Mouse (Mus musculus): ENCODE measurements around the gene Wwc2. TPM values are rescaled to one million over a fixed set of nuclear protein-coding genes. Genes with fewer than 3 reads are reported as not detected.
"Not testable (repeated sequence)": the region's sequence is repeated elsewhere in the genome, so short reads cannot be mapped to it uniquely, and the experiment has no call there.

The Wwc2 gene
- polyA plus RNA-seq, 1 experiment from 2014 or later: 8.0 TPM

DNA sequence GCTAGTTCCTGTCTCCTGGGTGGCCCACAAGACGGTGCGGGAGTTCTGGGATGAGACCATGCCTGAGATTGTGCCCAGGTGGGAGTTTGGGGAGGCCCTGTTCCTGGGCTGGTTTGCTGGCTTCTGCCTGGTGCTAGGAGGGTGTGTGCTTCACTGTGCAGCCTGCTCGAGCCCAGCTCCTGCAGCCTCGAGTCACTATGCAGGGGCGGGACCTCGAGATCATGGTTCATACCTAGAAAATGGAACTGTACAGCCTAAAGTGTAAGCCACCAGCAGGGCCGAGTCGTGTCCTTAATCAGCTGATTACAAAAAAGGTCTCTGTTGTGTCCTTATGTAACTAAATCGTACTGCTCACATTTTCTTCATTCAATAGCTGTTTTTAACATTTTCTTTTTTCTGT lies 168.2 kb downstream of the Wwc2 start:
- ATAC-seq (ENCODE audit: insufficient read depth, low FRiP score); H3K36me3 ChIP-seq (ENCODE audit: control insufficient read depth, insufficient read depth, low read length); H3K27ac ChIP-seq (ENCODE audit: low read length); H3K9me3 ChIP-seq (replicated peaks; ENCODE audit: control insufficient read depth, low read length); H3K27me3 ChIP-seq (ENCODE audit: control insufficient read depth, insufficient read depth, low read length); H3K4me2 ChIP-seq (ENCODE audit: low read depth, low read length); H3K9ac ChIP-seq (ENCODE audit: low read length); H3K4me3 ChIP-seq (replicated peaks; ENCODE audit: low read length): not testable (repeated sequence)
- 66% methylated on average over 7 of the region's 9 CpGs for WGBS
- H3K4me1 ChIP-seq (ENCODE audit: control insufficient read depth, insufficient read depth, low read length): peaks cover 14% of the 10 kb centered on the region

DNA sequence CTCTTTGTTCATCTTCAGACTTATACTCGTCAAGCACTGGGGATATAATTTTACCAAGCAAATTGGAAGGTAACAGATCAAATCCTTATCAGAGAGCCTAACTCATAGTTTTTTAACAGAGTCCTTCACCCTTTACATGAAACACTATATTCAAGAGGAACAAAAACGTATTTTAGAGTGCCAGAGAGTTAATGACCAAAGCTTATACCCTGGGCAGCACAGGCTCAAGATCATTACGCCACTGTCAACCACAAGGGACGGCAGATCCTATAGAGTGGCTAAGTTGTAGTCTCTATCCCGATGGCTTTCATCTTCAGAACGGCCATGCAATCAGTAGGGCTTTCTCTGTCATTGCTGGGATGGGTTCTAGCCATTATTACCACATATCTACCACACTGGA lies 168.9 kb downstream of the Wwc2 start, which contains the start of gene Cldn24:
TSS of gene Cldn24 (plus strand) at position 301 of the 400 bp plus-strand sequence.
- no peaks in the 10 kb centered on the region for H3K36me3 ChIP-seq (ENCODE audit: control insufficient read depth, insufficient read depth, low read length)
- H3K4me3 ChIP-seq (replicated peaks; ENCODE audit: low read length): no peak within 1 kb of the TSS
- H3K27me3 ChIP-seq (ENCODE audit: control insufficient read depth, insufficient read depth, low read length): no peaks in the 10 kb centered on the region
- no peak within 1 kb of the TSS for H3K4me2 ChIP-seq (ENCODE audit: low read depth, low read length)
- WGBS: 85% methylated on average over 6 of the region's 6 CpGs
- no peak for ATAC-seq (ENCODE audit: insufficient read depth, low FRiP score)
- no peaks in the 10 kb centered on the region for H3K9me3 ChIP-seq (replicated peaks; ENCODE audit: control insufficient read depth, low read length)
- H3K4me1 ChIP-seq (ENCODE audit: control insufficient read depth, insufficient read depth, low read length): peaks cover 14% of the 10 kb centered on the region
- no peak within 1 kb of the TSS for H3K9ac ChIP-seq (ENCODE audit: low read length)
- H3K27ac ChIP-seq (ENCODE audit: low read length): no peak within 1 kb of the TSS

DNA sequence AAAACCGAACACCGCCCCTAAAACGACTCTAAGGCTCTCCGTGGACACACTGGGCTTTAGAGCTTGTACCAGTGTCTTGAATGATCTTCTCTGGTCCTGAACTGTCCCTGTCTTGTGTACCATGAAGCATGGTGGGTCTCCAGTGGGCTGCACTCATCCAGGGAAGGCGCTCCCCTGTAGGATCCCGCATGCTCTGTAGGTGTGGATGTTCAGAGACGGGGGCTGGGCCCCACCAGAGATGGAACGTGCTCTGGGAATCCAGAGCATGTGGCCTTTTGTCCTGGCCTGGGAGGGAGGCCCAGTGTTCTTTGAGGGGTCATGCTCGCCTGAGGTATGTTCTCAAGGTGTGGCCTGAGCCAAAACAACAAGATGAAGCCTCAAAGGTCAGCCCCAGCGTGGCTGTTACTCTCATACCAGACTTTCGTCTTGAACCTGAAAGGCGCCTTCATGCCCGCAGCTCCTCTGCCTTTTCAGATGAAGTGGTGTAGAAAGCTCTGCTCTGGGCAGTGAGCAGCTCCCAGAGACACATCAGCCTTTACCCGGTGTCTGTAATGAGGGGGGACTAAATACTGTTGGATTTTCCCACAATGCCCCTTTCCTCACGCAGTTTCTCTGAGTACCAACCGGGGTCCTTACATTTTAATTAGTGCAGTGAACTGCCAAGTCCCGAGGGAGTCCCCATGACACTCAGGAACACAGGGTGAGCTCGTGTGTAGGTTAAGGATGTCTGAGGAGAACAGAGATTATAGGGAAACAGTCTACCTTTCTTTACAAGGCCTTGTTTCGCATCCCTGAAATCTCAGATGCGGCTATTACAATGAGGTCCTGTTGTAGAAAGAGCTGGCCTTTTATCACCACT lies 169.6 kb downstream of the Wwc2 start:
- Histone ChIP-seq H3K27me3 (ENCODE audit: control insufficient read depth, insufficient read depth, low read length) (no peaks in the 10 kb centered on the region), H3K4me3 (replicated peaks; ENCODE audit: low read length) (no peak overlapping the region), H3K36me3 (ENCODE audit: control insufficient read depth, insufficient read depth, low read length) (no peaks in the 10 kb centered on the region), H3K4me2 (ENCODE audit: low read depth, low read length) (no peak overlapping the region), H3K27ac (ENCODE audit: low read length) (no peak overlapping the region), H3K9ac (ENCODE audit: low read length) (no peak overlapping the region), H3K4me1 (ENCODE audit: control insufficient read depth, insufficient read depth, low read length) (peaks cover 14% of the 10 kb centered on the region), H3K9me3 (replicated peaks; ENCODE audit: control insufficient read depth, low read length) (no peaks in the 10 kb centered on the region)
- WGBS: 84% methylated on average over 20 of the region's 20 CpGs
- no peak for ATAC-seq (ENCODE audit: insufficient read depth, low FRiP score)

DNA sequence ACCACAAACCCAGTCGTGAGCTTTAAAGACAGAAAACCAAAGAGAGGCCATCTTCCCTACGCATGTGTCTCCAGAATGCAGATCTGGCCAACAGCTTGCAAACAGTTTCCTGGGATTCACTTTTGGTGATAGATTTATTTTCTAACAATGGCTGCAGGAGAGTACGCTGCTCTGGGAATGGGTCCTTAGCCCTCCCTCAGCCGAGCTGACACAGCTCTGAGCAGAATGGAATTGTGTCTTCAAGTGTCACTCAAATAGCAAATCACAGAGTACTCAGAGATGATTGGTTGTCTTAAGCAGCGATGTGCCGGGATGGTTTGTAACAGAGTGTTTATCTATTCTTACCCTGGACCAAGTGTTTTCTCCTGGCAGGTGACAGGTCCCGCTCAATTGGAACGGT lies 171.7 kb downstream of the Wwc2 start:
- Histone ChIP-seq H3K27ac (ENCODE audit: low read length) (no peak overlapping the region), H3K4me3 (replicated peaks; ENCODE audit: low read length) (no peak overlapping the region), H3K27me3 (ENCODE audit: control insufficient read depth, insufficient read depth, low read length) (no peaks in the 10 kb centered on the region), H3K4me1 (ENCODE audit: control insufficient read depth, insufficient read depth, low read length) (peaks cover 9% of the 10 kb centered on the region), H3K36me3 (ENCODE audit: control insufficient read depth, insufficient read depth, low read length) (no peaks in the 10 kb centered on the region), H3K4me2 (ENCODE audit: low read depth, low read length) (no peak overlapping the region), H3K9me3 (replicated peaks; ENCODE audit: control insufficient read depth, low read length) (no peaks in the 10 kb centered on the region), H3K9ac (ENCODE audit: low read length) (no peak overlapping the region)
- 82% methylated on average over 8 of the region's 8 CpGs for WGBS
- ATAC-seq (ENCODE audit: insufficient read depth, low FRiP score): no peak

DNA sequence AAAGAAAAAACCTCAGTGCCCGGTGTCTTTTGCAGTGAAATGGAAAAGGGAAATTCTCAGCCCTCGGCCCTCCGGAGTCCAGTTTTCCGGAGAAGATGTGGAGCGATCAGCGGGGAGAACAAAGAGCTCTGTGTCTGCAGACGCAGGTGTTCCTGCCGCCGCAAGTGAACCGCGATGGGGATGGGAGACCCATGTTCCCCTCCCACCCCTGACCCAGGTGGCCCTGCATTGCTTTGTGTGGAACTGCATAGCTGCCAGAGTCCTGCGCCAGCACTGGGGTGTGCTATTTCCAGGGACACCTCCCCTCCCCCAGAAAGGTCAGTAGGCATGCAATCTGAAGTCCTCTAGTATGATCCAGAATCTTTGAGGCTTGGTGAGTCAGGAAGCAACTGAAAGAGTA lies 179.5 kb downstream of the Wwc2 start:
- Histone ChIP-seq H3K9me3 (replicated peaks; ENCODE audit: control insufficient read depth, low read length) (no peaks in the 10 kb centered on the region), H3K36me3 (ENCODE audit: control insufficient read depth, insufficient read depth, low read length) (no peaks in the 10 kb centered on the region), H3K4me3 (replicated peaks; ENCODE audit: low read length) (no peak overlapping the region), H3K4me1 (ENCODE audit: control insufficient read depth, insufficient read depth, low read length) (no peaks in the 10 kb centered on the region), H3K4me2 (ENCODE audit: low read depth, low read length) (no peak overlapping the region), H3K9ac (ENCODE audit: low read length) (no peak overlapping the region), H3K27me3 (ENCODE audit: control insufficient read depth, insufficient read depth, low read length) (no peaks in the 10 kb centered on the region), H3K27ac (ENCODE audit: low read length) (no peak overlapping the region)
- 78% methylated on average over 12 of the region's 12 CpGs for WGBS
- ATAC-seq (ENCODE audit: insufficient read depth, low FRiP score): no peak

DNA sequence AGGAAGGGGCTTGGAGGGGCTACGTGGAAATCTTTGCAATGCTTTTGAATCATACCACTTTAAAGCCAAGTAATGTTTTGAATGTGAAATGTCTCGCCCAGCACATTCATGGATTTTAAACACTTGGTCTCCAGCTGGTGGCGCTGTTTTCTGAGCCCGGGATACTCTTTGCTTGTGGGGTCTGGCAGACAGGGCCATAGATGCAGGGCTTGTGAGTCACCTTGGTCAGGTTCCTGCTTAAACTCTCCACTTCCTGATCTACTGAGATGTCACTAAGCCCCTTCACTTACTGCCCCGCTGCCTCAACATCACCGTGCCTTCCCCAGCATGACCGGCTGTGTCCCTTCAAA lies 180.1 kb downstream of the Wwc2 start:
- no peak overlapping the region for H3K9ac ChIP-seq (ENCODE audit: low read length)
- H3K36me3 ChIP-seq (ENCODE audit: control insufficient read depth, insufficient read depth, low read length): no peaks in the 10 kb centered on the region
- ATAC-seq (ENCODE audit: insufficient read depth, low FRiP score): no peak
- no peak overlapping the region for H3K27ac ChIP-seq (ENCODE audit: low read length)
- 74% methylated on average over 7 of the region's 7 CpGs for WGBS
- no peaks in the 10 kb centered on the region for H3K9me3 ChIP-seq (replicated peaks; ENCODE audit: control insufficient read depth, low read length)
- no peak overlapping the region for H3K4me2 ChIP-seq (ENCODE audit: low read depth, low read length)
- no peaks in the 10 kb centered on the region for H3K4me1 ChIP-seq (ENCODE audit: control insufficient read depth, insufficient read depth, low read length)
- no peak overlapping the region for H3K4me3 ChIP-seq (replicated peaks; ENCODE audit: low read length)
- H3K27me3 ChIP-seq (ENCODE audit: control insufficient read depth, insufficient read depth, low read length): no peaks in the 10 kb centered on the region

DNA sequence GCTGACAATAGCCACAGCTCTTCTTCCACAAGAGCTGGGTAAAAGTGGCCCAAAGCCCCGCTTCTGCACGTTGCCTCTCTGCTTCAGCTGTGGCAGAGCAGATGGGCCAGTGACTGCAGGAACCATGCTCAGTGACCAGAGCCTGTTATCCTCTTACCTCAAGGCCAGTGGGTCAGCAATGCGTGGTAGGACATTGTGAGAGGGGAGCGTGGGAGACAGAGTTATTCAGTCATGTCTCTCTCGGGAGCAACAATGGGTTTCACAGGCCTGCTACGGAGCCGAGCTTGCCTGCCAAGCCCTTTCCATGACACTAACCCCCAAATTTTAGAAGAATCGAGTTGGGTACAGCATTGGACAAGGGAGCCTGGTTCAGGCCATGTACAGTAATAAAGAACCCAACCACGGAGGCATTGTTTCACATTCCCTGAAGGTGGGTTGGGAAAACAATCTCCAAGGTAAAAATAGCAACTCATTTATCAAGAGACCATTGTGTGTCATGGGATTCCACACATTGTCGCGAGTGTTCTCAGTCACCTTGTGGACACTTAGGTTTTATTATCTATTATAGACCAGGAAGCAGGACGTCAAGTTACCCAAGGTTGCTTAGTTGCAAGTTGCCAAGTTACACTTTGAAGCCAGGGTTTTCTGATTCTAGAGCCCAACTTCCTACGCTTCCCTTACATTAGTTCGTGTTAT lies 180.6 kb downstream of the Wwc2 start:
- Histone ChIP-seq H3K27ac (ENCODE audit: low read length) (no peak overlapping the region), H3K27me3 (ENCODE audit: control insufficient read depth, insufficient read depth, low read length) (no peaks in the 10 kb centered on the region), H3K4me3 (replicated peaks; ENCODE audit: low read length) (no peak overlapping the region), H3K9me3 (replicated peaks; ENCODE audit: control insufficient read depth, low read length) (no peaks in the 10 kb centered on the region), H3K36me3 (ENCODE audit: control insufficient read depth, insufficient read depth, low read length) (no peaks in the 10 kb centered on the region), H3K9ac (ENCODE audit: low read length) (no peak overlapping the region), H3K4me2 (ENCODE audit: low read depth, low read length) (no peak overlapping the region), H3K4me1 (ENCODE audit: control insufficient read depth, insufficient read depth, low read length) (no peaks in the 10 kb centered on the region)
- no peak for ATAC-seq (ENCODE audit: insufficient read depth, low FRiP score)
- 79% methylated on average over 14 of the region's 14 CpGs for WGBS

DNA sequence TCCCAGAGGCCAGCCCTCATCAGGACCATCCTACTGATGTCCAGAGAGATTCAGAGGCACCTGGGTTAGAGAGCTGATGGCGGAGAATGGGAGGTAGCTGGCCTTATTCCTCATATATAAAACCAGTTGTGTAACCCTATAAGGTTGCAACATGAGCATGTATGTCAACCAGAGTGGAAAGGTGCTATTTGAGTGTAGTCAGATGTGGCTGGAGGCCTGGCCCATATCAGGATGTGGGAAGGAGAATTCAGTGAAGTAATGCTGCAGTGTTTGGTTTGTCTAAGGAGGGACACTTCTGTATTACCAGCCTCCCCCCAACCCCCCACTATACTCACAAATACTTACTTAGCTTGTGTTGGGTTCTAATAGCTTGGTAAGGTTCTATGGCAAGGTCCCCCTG lies 186.5 kb downstream of the Wwc2 start:
- H3K9me3 ChIP-seq (replicated peaks; ENCODE audit: control insufficient read depth, low read length): no peaks in the 10 kb centered on the region
- no peak overlapping the region for H3K4me3 ChIP-seq (replicated peaks; ENCODE audit: low read length)
- no peak overlapping the region for H3K9ac ChIP-seq (ENCODE audit: low read length)
- H3K27me3 ChIP-seq (ENCODE audit: control insufficient read depth, insufficient read depth, low read length): no peaks in the 10 kb centered on the region
- no peaks in the 10 kb centered on the region for H3K36me3 ChIP-seq (ENCODE audit: control insufficient read depth, insufficient read depth, low read length)
- 80% methylated on average over 1 of the region's 1 CpGs for WGBS
- no peak overlapping the region for H3K4me2 ChIP-seq (ENCODE audit: low read depth, low read length)
- H3K27ac ChIP-seq (ENCODE audit: low read length): no peak overlapping the region
- H3K4me1 ChIP-seq (ENCODE audit: control insufficient read depth, insufficient read depth, low read length): no peaks in the 10 kb centered on the region
- no peak for ATAC-seq (ENCODE audit: insufficient read depth, low FRiP score)

DNA sequence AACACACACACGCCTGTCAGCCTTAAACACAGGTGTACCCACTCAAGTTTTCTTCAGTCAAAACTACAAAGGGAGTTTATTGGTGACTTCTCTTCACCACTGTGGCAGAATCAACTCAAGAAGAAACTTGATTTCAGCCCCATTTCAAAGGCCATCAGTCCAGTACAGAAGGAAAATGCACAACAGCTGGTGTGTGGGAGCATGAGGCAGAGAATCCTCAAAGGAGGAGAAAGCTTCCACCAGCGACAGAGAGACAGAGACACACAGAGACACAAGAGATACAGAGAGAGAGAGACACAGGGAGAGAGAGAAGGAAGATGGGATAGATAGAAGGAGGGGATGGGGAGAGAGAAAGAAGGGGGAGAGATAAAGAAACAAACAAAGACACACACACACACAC lies 188.4 kb downstream of the Wwc2 start:
- no peaks in the 10 kb centered on the region for H3K27me3 ChIP-seq (ENCODE audit: control insufficient read depth, insufficient read depth, low read length)
- no peaks in the 10 kb centered on the region for H3K36me3 ChIP-seq (ENCODE audit: control insufficient read depth, insufficient read depth, low read length)
- WGBS: 86% methylated on average over 2 of the region's 2 CpGs
- no peaks in the 10 kb centered on the region for H3K4me1 ChIP-seq (ENCODE audit: control insufficient read depth, insufficient read depth, low read length)
- H3K4me2 ChIP-seq (ENCODE audit: low read depth, low read length): no peak overlapping the region
- no peak overlapping the region for H3K27ac ChIP-seq (ENCODE audit: low read length)
- no peaks in the 10 kb centered on the region for H3K9me3 ChIP-seq (replicated peaks; ENCODE audit: control insufficient read depth, low read length)
- H3K4me3 ChIP-seq (replicated peaks; ENCODE audit: low read length): no peak overlapping the region
- no peak overlapping the region for H3K9ac ChIP-seq (ENCODE audit: low read length)
- ATAC-seq (ENCODE audit: insufficient read depth, low FRiP score): no peak

All from stomach, embryonic 16.5 days (tissue).